Mouse (Mus musculus): ENCODE results near the gene Lipa.

Gene Lipa

GRCm38 (mm10) chr19:34526941-34527682, at the start of gene Lipa:
TSS of gene Lipa (minus strand) at chr19:34527474.
- DNase-seq (ENCODE audit: low spot score in 2 of 2): peak; percentile 91

GRCm38 (mm10) chr19:34573650-34574049, 46.4 kb upstream of the Lipa start:
- no peak for DNase-seq (ENCODE audit: low spot score in 2 of 2)

- DNase-seq (ENCODE audit: low spot score in 2 of 2): no peak
Measured at GRCm38 (mm10) chr19:34571080-34571479, 43.8 kb upstream of the Lipa start.

GRCm38 (mm10) chr19:34569896-34570476, 42.7 kb upstream of the Lipa start:
- DNase-seq (ENCODE audit: low spot score in 2 of 2): no peak

GRCm38 (mm10) chr19:34568988-34569895, 42.0 kb upstream of the Lipa start:
- no peak for DNase-seq (ENCODE audit: low spot score in 2 of 2)

- no peak for DNase-seq (ENCODE audit: low spot score in 2 of 2)
Measured at GRCm38 (mm10) chr19:34566178-34566784, 39.0 kb upstream of the Lipa start.

GRCm38 (mm10) chr19:34562556-34562955, 35.3 kb upstream of the Lipa start:
- no peak for DNase-seq (ENCODE audit: low spot score in 2 of 2)

GRCm38 (mm10) chr19:34556621-34557020, 29.3 kb upstream of the Lipa start:
- DNase-seq (ENCODE audit: low spot score in 2 of 2): no peak

GRCm38 (mm10) chr19:34554061-34554460, 26.8 kb upstream of the Lipa start:
- DNase-seq (ENCODE audit: low spot score in 2 of 2): no peak

GRCm38 (mm10) chr19:34553522-34553921, 26.2 kb upstream of the Lipa start:
- DNase-seq (ENCODE audit: low spot score in 2 of 2): no peak

GRCm38 (mm10) chr19:34553021-34553420, 25.7 kb upstream of the Lipa start:
- DNase-seq (ENCODE audit: low spot score in 2 of 2): no peak

GRCm38 (mm10) chr19:34551981-34552380, 24.7 kb upstream of the Lipa start:
- DNase-seq (ENCODE audit: low spot score in 2 of 2): no peak

GRCm38 (mm10) chr19:34550534-34551223, 23.4 kb upstream of the Lipa start, which contains the start of gene Ifit2:
TSS of gene Ifit2 (plus strand) at chr19:34550694.
- peak; percentile 72 for DNase-seq (ENCODE audit: low spot score in 2 of 2)

- DNase-seq (ENCODE audit: low spot score in 2 of 2): no peak
Measured at GRCm38 (mm10) chr19:34550205-34550533, 22.9 kb upstream of the Lipa start.

GRCm38 (mm10) chr19:34547976-34548375, 20.7 kb upstream of the Lipa start:
- peak; percentile 80 to 84 for DNase-seq (ENCODE audit: low spot score in 2 of 2)

GRCm38 (mm10) chr19:34546211-34546610, 18.9 kb upstream of the Lipa start:
- DNase-seq (ENCODE audit: low spot score in 2 of 2): no peak

GRCm38 (mm10) chr19:34539422-34539821, 12.1 kb upstream of the Lipa start:
- no peak for DNase-seq (ENCODE audit: low spot score in 2 of 2)

- no peak for DNase-seq (ENCODE audit: low spot score in 2 of 2)
Measured at GRCm38 (mm10) chr19:34532061-34532751, 4.9 kb upstream of the Lipa start.

GRCm38 (mm10) chr19:34526321-34526923, 852 bp downstream of the Lipa start:
- DNase-seq (ENCODE audit: low spot score in 2 of 2): peak; percentile 5 to 20

GRCm38 (mm10) chr19:34524646-34525045, 2.6 kb downstream of the Lipa start:
- DNase-seq (ENCODE audit: low spot score in 2 of 2): no peak
